Mouse (Mus musculus) G1E (cell line): ENCODE data around the gene Ccdc36.

ENCODE experiments used
- CTCF ChIP-seq: IDR thresholded peaks from 2 replicates; pipeline ENCODE4 v1.5.1; 2012; ENCODE audit warnings: low read depth, low read length, inconsistent platforms, mixed read lengths
- GATA2 ChIP-seq: IDR thresholded peaks from 2 replicates; pipeline ENCODE4 v1.6.1; 2012; ENCODE audit warnings: low read depth, low read length, inconsistent platforms, borderline replicate concordance
- TAL1 ChIP-seq: conservative IDR thresholded peaks from 2 replicates; pipeline ENCODE4 v1.6.1; 2012; ENCODE audit warnings: low read depth, low read length, inconsistent platforms, mixed read lengths

GRCm38 (mm10) chr9:108441236-108441919 is 13.1 kb upstream of the Ccdc36 start:
- TF ChIP-seq CTCF (no peak), TAL1 (no peak), GATA2 (no peak)
